Mouse (Mus musculus) forebrain, embryonic 11.5 days (tissue): Measurements from ENCODE around the gene Akt3. TPM values are rescaled to one million over a fixed set of nuclear protein-coding genes. Genes with fewer than 3 reads are reported as not detected.

Experiments used
- ATAC-seq: fragments of 200-750 bp; cut with Nextera tagmentation; replicated peaks from 2 replicates; pipeline ENCODE4 v1.8.0; 2017; ENCODE audit warnings: moderate TSS enrichment; ENCODE audit not compliant: low FRiP score
- DNase-seq: peaks from one replicate; pipeline ENCODE4 v3.0.0-alpha.2; 2017; ENCODE audit warnings: low spot score
- H3K27ac ChIP-seq: fragments of 300-500 bp; sonication (generic); 2 replicates; pipeline ENCODE4 v1.5.1; 2014; ENCODE audit warnings: low read depth, low read length
- H3K27me3 ChIP-seq: fragments of 300-500 bp; sonication (generic); 2 replicates; pipeline ENCODE4 v1.6.1; 2014; ENCODE audit warnings: mild to moderate bottlenecking, low read length, mixed read lengths; ENCODE audit not compliant: control insufficient read depth, insufficient read depth
- H3K36me3 ChIP-seq: fragments of 300-500 bp; sonication (generic); 2 replicates; pipeline ENCODE4 v1.6.1; 2014; ENCODE audit warnings: mild to moderate bottlenecking, low read length, moderate library complexity, mixed read lengths; ENCODE audit not compliant: control insufficient read depth, insufficient read depth
- H3K4me1 ChIP-seq: fragments of 300-500 bp; sonication (generic); replicated peaks from 2 replicates; pipeline ENCODE4 v1.6.1; 2014; ENCODE audit warnings: low read length, mixed read lengths; ENCODE audit not compliant: control insufficient read depth, insufficient read depth
- H3K4me2 ChIP-seq: fragments of 300-500 bp; sonication (generic); 2 replicates; pipeline ENCODE4 v1.6.1; 2014; ENCODE audit warnings: low read depth, mild to moderate bottlenecking, low read length, moderate library complexity, mixed read lengths; ENCODE audit not compliant: severe bottlenecking
- H3K4me3 ChIP-seq: fragments of 300-500 bp; sonication (generic); 2 replicates; pipeline ENCODE4 v1.5.1; 2014; ENCODE audit warnings: low read depth, low read length
- H3K9ac ChIP-seq: fragments of 300-500 bp; sonication (generic); 2 replicates; pipeline ENCODE4 v1.6.1; 2014; ENCODE audit warnings: low read length
- H3K9me3 ChIP-seq: fragments of 300-500 bp; sonication (generic); 2 replicates; pipeline ENCODE4 v1.6.1; 2016; ENCODE audit warnings: low read length, mixed read lengths; ENCODE audit not compliant: control insufficient read depth
- WGBS: fragments of 180-500 bp; shearing (Covaris S2); extraction: QIAGEN DNeasy Blood & Tissue Kit; methylation state at CpG from one replicate; pipeline ENCODE4 v1.1.7; 2014; 5-methylcytosine and 5-hydroxymethylcytosine counted together
- polyA plus RNA-seq: library from polyadenylated mRNA; unstranded; fragments of >200 nt; fragmentation: Nextera tagmentation; extraction: Ambion mirVana; gene quantifications from 2 replicates; pipeline ENCODE4 v1.2.1, GENCODE M21; 2014

The Akt3 gene
- polyA plus RNA-seq, 1 experiment from 2014 or later, result 21.0 TPM

- no peaks in the 10 kb centered on the region for H3K9me3 ChIP-seq
- DNase-seq, result no peak
- H3K36me3 ChIP-seq, result no peaks in the 10 kb centered on the region
- H3K9ac ChIP-seq, result 0 out of 2 replicates have a peak overlapping the region, but pooled peaks have one; percentile 14
- WGBS, result 25% methylated on average over 3 of the region's 3 CpGs
- no peak overlapping the region for H3K4me2 ChIP-seq
- 0 out of 2 replicates have a peak, but pooled peaks have one; percentile 3 for ATAC-seq
- peak overlapping the region; percentile 48; the same call in 1 of the 2 replicates for H3K27ac ChIP-seq
- H3K27me3 ChIP-seq, result no peaks in the 10 kb centered on the region
- peaks cover 15% of the 10 kb centered on the region for H3K4me1 ChIP-seq
- H3K4me3 ChIP-seq, result no peak overlapping the region
These were observed 248.0 kb downstream of the Akt3 start for GRCm38 (mm10) chr1:177010041-177010440.

GRCm38 (mm10) chr1:177008777-177009176 lies 249.2 kb downstream of the Akt3 start:
- no peak overlapping the region for H3K4me3 ChIP-seq
- DNase-seq (no peak), ATAC-seq (no peak)
- H3K4me2 ChIP-seq, result no peak overlapping the region
- H3K36me3 ChIP-seq, result no peaks in the 10 kb centered on the region
- WGBS, result 79% methylated on average over 1 of the region's 1 CpGs
- H3K27ac ChIP-seq, result no peak overlapping the region
- H3K27me3 ChIP-seq, result no peaks in the 10 kb centered on the region
- peaks cover 15% of the 10 kb centered on the region for H3K4me1 ChIP-seq
- no peaks in the 10 kb centered on the region for H3K9me3 ChIP-seq
- H3K9ac ChIP-seq, result no peak overlapping the region

- H3K27me3 ChIP-seq, result no peaks in the 10 kb centered on the region
- H3K4me1 ChIP-seq, result peaks cover 24% of the 10 kb centered on the region
- H3K9me3 ChIP-seq, result no peaks in the 10 kb centered on the region
- H3K27ac ChIP-seq, result no peak overlapping the region
- no peak for ATAC-seq
- no peak overlapping the region for H3K9ac ChIP-seq
- H3K4me2 ChIP-seq, result no peak overlapping the region
- 91% methylated on average over 3 of the region's 3 CpGs for WGBS
- H3K4me3 ChIP-seq, result no peak overlapping the region
- H3K36me3 ChIP-seq, result no peaks in the 10 kb centered on the region
- no peak for DNase-seq
These were observed 250.6 kb downstream of the Akt3 start for GRCm38 (mm10) chr1:177007405-177007804.

DNA sequence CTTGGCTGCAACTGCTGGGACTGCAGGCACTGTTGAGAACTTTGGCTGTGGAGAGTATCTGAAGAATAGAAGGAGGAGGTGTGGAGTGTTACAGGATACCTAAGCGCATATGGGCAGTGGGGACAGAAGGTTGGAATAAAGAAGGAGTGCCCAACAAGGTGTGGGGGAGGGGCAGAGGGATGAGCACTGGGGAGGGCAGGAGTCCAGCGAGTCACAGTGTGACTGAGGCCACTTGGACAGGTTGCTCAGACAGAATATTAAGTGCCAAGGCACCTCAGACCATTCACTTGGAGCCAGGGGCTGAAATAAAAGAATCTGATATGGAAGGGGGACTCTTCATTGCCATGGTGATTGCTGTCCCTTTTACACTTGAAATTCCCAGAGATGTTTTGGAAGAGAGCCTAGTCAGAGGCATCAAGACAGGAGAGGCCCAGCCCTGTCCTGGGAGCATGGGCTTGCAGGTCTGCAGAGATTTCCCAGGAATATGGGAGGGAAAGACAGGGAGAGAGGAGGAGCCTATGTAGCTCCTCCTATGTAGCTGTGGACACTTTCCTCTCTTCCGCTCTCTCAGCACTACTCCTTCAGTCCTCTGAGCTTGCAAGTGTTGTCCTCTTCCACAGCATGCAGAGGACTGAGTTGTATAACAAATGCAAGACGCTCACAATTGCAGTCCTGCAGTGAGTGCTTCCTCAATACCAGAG lies 253.8 kb downstream of the Akt3 start:
- Histone ChIP-seq H3K27me3 (no peaks in the 10 kb centered on the region), H3K36me3 (no peaks in the 10 kb centered on the region), H3K9me3 (no peaks in the 10 kb centered on the region), H3K27ac (no peak overlapping the region), H3K4me1 (peaks cover 21% of the 10 kb centered on the region), H3K4me3 (no peak overlapping the region), H3K9ac (no peak overlapping the region), H3K4me2 (no peak overlapping the region)
- 72% methylated on average over 4 of the region's 4 CpGs for WGBS
- DNase-seq (no peak), ATAC-seq (0 out of 2 replicates have a peak, but pooled peaks have one; percentile 11)

DNA sequence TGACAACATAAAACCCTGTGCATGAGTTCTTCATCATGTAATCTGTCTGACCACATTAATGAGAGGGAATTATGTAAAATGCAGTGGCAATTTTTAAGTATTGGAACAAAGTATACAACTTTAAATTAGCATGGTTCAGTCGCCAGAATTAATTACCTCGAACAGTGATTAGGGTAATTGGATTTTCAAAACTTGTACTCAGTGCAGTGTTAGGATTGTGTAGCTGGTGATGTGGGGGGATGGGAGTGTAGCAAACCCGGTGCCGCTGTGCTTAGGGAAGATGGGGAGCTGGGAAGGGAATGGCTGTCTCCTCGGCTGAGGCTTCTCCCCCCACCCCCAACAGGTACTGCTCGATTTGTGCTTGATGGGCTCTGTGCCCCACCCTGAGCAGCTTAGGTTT lies 255.1 kb downstream of the Akt3 start:
- 21% methylated on average over 6 of the region's 6 CpGs for WGBS
- Histone ChIP-seq H3K4me1 (peaks cover 22% of the 10 kb centered on the region), H3K4me3 (no peak overlapping the region), H3K36me3 (no peaks in the 10 kb centered on the region), H3K27ac (no peak overlapping the region), H3K9me3 (no peaks in the 10 kb centered on the region), H3K4me2 (no peak overlapping the region), H3K27me3 (no peaks in the 10 kb centered on the region), H3K9ac (no peak overlapping the region)
- peak; percentile 61 for ATAC-seq
- peak; percentile 62 for DNase-seq

DNA sequence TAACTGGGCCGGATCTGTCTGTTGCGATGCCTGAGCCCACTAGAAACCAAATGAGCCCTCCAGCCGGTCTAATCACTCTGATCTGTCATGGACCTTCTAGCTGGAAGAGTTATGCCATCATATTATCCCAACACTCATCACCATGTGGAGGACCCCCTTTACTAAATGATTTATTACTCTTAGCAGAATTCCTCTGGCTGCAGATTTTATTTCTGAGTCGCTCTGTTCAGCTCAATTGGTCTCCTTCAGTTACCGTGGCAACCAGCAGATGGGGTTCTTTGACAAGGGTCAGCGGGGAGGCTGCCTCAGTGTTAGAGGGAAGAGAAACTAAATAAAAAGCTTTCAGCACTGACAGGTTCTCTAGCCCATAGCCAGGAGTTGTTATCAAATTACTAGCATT lies 259.0 kb downstream of the Akt3 start:
- Histone ChIP-seq H3K36me3 (no peaks in the 10 kb centered on the region), H3K4me2 (no peak overlapping the region), H3K9ac (no peak overlapping the region), H3K4me3 (no peak overlapping the region), H3K27ac (peak overlapping the region; percentile 8; the same call in 1 of the 2 replicates), H3K27me3 (no peaks in the 10 kb centered on the region), H3K9me3 (no peaks in the 10 kb centered on the region), H3K4me1 (peaks cover 51% of the 10 kb centered on the region)
- DNase-seq (peak; percentile 65), ATAC-seq (peak; percentile 53)
- 19% methylated on average over 6 of the region's 6 CpGs for WGBS

- 18% methylated on average over 33 of the region's 33 CpGs for WGBS
- peak overlapping the region; percentile 82 for H3K27ac ChIP-seq
- peak; percentile 49 for ATAC-seq
- no peaks in the 10 kb centered on the region for H3K36me3 ChIP-seq
- no peaks in the 10 kb centered on the region for H3K27me3 ChIP-seq
- peak overlapping the region; percentile 67 for H3K9ac ChIP-seq
- 0 out of 2 replicates have a peak overlapping the region, but pooled peaks have one; percentile 14 for H3K4me3 ChIP-seq
- peak; percentile 77 for DNase-seq
- no peaks in the 10 kb centered on the region for H3K9me3 ChIP-seq
- peak overlapping the region; percentile 48 for H3K4me2 ChIP-seq
- H3K4me1 ChIP-seq, result peaks cover 49% of the 10 kb centered on the region
These were observed 260.0 kb downstream of the Akt3 start for GRCm38 (mm10) chr1:176997711-176998689.

DNA sequence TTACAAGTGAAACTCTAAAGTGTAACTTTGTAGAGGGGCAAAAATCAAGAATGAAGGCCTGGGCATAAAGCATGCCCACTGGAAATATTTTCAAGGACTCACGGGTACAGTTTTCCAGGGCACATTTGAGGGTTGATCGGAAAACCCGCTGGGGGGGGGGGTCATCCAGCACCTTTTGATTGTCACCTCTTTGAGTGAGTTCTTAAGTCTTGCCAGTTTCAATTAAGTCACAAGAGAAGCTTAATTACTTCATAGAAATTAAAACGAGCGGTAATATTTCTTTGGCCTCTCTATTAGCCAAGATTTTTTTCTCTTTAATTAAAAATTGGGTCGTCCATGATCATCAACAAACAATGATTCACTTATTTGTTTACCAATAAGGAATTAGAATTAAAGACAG lies 260.7 kb downstream of the Akt3 start:
- Histone ChIP-seq H3K4me2 (peak overlapping the region; percentile 48; the same call in 1 of the 2 replicates), H3K9ac (peak overlapping the region; percentile 67; the same call in 1 of the 2 replicates), H3K36me3 (no peaks in the 10 kb centered on the region), H3K27ac (peak overlapping the region; percentile 82), H3K9me3 (no peaks in the 10 kb centered on the region), H3K4me1 (peaks cover 49% of the 10 kb centered on the region), H3K4me3 (no peak overlapping the region), H3K27me3 (no peaks in the 10 kb centered on the region)
- 12% methylated on average over 6 of the region's 6 CpGs for WGBS
- ATAC-seq (no peak), DNase-seq (no peak)
